Mouse (Mus musculus) retina, postnatal 1 day (tissue): ENCODE measurements at regions not wholly inside any gene's neighbourhood (a gene's known extent, or its start where the extent isn't known, plus 50 kb on each side); places are given as distances from the start of the nearest gene placed in this dataset.

Source experiments
- DNase-seq: peaks from one replicate; pipeline ENCODE4 v3.0.0-alpha.2; 2012

GRCm38 (mm10) chr6:31066861-31067260 is 108.0 kb upstream of the Klf14 start:
- DNase-seq: no peak

DNA sequence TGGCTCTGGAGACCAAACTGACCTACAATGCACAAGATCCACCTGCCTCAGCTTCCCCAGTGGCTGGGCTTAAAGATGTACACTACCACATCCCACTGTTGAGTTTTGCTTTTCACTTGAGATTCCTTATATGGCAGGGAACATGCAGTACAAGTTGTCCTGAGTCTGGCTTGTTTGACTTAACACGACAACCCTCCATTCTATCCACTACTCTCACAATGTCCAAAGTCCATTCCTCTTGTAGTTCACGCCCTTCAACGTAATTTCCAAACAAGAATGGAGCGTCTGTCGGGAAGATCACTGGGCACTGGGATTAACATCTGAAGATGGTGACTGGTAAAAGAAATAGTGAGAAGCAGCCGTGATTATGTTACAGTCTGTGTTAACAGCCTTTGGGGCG is 108.6 kb upstream of the Klf14 start:
- no peak for DNase-seq

DNA sequence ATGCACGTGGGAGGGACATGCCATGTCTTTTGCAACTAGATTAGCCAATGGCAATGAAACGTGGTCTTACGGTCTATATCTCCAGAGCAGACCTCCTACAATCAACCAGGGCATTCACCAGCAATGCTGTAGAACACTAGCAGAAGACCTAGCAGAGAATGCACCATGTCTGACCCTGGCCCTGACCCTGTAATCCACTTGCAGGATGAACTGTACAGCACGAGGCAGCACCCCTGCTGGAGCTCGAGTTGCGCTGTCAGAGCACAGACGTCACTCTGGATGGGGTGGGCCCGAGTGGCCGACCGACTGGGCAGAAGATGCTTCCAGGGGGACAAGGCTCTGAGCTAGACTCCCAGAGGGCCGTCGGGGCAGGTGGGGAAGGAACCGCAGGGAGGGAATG is 110.4 kb upstream of the Klf14 start:
- DNase-seq: no peak

- no peak for DNase-seq
Observed at GRCm38 (mm10) chr6:31070537-31070936, 111.7 kb upstream of the Klf14 start.

DNA sequence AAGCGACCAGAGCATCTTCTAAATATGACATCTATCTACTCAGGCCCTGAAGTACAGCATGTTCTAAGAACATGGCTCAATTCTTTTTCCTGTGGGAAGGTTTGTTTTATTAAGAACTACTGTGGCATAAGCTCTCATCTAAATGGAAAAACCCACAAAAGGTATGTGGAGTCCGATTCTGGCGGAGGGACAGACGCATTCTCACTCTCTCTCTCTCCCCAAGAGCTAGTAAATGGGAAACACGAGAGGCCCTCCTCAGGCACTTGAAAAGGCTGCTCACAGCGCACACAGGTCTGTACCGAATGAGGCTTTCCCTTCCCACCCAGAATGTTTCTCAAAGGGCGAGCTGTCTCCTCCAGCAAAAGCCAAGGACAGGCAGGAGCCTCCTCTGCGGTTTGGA is 112.1 kb upstream of the Klf14 start:
- DNase-seq: no peak

GRCm38 (mm10) chr6:31072072-31072471 is 113.2 kb upstream of the Klf14 start:
- DNase-seq: no peak

DNA sequence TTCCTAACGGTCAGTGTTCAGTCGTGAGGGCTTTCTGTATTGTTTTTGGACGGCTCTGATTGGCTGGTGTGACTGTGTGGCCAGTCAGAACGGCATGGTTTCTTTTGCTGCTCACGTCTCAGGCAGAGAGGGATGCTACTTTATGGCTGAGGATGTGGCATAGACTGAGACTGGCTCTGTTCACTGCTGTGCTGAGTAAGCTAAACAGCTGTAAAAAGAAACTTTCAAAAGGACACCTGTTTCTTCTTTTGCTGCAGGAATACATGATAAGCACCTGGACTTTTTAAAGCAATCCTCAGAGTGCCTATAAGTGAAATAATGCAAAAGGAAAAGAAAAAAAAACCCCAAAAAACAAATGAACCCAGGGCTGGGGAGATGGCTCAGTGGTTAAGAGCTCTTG is 113.7 kb upstream of the Klf14 start:
- DNase-seq: no peak

DNA sequence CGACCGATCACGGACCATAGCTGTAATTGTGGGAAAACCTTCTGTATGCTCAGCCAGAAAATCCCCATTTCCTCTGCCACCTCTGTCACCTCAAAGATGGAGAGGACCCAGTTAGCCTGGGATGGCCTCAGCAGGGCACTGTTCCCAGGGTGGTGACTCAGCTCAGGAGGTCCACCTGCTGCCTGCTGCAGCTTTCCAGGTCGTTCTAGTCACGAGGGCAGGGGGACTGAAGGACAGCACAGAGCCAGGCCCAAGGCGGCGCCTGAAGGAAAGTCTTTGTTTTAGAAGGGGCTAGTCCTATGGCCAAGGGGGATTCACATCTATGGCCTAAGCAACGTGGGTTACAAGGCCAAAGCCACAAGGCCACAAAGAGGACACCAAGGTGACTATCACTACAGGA is 114.5 kb upstream of the Klf14 start:
- DNase-seq: no peak

- no peak for DNase-seq
Observed at GRCm38 (mm10) chr6:31074394-31074793, 115.5 kb upstream of the Klf14 start.

DNA sequence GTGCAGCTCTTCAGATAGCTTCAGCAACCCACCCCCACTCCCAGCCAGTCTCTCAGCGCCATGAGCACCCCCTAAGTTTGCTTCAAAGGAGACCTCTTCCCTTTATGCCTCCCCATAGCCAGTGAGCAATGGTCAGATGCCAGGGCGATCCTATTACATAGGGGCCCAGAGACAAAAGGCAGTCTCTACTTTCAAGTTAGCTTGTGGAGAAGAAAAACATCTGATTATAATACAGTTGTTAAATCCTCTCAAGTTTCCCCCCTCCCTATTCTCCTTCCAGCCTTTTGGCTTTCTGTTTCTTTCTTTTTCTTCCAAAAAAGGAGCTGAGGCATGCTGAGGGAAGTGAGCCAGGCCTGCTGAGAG is 116.3 kb upstream of the Klf14 start:
- DNase-seq: no peak

- DNase-seq: peak; percentile 84
Observed at GRCm38 (mm10) chr6:31075572-31076477, 116.9 kb upstream of the Klf14 start.

- DNase-seq: no peak
Observed at GRCm38 (mm10) chr6:31076478-31076834, 117.6 kb upstream of the Klf14 start.

DNA sequence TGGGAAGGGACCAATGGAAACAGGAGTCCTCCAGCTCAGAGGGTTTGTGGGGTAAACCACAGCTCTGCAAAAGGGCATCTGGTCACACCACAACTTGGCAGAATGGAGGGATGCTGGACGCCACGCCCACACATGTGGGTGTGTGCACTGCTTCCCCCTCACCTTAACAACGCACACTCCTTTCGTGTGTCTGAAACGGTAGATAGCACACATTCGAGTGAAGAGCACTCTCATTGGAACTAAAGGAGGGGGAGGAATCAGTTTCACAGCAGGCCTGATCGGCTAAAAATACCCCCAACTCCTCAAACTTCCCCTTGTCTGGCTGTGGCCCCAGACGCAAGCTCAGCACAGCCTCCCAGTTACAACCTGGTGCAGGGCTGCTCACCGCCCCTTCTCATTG is 118.3 kb upstream of the Klf14 start:
- DNase-seq: no peak

GRCm38 (mm10) chr6:31077779-31078178 is 118.9 kb upstream of the Klf14 start:
- no peak for DNase-seq

DNA sequence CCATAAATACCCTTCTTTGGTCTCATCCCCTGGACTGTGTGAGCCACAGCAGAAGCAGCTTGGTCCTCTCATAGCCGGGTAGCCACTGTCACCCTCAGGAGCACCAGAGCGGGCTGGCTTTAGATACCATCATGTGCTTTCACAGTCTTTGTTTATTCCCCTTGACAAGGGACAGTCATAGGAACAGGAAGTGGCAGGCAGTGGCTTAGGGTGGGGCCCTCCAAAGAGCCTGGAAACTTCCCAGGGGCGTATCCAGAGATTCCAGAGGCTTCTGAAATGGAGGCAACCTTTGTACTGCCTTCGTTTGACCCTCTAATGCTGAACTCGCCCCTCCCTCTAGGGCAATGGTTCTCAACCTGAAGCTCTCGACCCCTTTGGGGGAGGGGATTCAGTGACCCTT is 119.5 kb upstream of the Klf14 start:
- DNase-seq: no peak

DNA sequence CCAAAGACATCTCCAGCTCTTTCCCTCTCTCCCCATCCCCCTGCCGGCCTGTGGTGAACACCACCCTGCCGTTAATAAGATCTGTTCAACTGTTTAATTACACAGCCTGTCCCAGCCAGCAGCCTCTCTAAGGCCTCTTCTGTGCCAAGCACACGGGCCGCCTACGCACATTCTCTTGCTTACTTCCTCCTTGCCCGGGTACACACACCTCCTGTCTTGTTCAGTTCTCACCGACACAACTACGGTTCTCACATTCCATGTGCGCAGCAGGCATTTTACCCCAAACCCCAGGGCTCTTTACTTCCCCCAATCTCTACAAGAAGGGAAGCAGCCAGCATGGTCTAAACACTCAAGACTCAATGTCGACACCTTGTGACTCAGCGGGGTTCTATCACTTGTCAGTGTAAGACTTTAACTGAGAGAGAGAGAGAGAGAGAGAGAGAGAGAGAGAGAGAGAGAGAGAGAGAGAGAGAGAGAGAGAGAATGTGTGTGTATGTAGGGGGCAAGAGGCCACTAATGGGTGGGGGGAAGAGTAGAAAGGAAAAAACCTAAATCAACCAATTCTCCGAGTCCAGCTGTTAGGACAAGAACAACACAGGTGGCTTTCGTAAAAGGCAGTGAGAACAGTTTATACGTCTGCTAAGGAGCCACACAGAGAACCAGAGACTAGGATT is 120.8 kb upstream of the Klf14 start:
- no peak for DNase-seq

- no peak for DNase-seq
Observed at GRCm38 (mm10) chr6:31080279-31080678, 121.4 kb upstream of the Klf14 start.

DNA sequence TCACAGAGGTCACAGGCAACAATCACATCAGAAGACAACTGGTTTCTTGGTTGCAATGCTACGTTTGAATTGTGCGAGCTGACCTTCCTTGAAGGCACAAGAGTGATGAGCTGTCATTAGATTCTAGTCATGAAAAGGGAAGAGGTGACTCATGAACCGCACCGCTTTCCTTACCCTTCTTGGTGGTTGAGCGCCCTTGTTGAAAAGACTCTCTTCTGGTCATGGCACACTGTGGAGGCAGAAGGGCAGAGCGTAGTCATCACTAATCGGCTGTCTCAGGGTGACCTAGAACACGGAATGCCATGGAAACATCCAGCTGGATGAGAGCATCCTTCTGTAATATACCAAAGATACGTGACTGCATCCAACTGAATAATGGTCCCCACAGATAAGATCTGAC is 121.8 kb upstream of the Klf14 start:
- DNase-seq: no peak

GRCm38 (mm10) chr6:31081238-31081637 is 122.4 kb upstream of the Klf14 start:
- DNase-seq: no peak

DNA sequence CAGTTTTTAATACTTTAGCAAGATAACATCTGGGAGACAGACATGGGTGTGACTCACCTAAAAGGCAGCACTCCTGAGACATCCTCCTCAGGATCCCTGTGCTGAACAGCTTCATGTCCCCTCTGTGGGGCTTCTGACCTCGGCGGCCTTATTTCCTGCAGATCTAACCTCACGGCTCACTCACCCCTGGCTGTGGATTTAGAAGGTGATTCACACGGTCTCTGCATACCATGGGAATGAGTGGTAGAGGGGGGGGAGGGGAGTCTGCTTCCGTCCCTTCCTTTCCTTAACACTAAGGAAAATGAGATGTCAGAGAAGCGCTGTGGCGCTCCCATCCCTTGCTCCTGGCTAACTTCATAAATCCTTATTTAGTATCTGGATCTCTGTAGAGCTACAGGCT is 123.1 kb upstream of the Klf14 start:
- DNase-seq: no peak

- DNase-seq: no peak
Observed at GRCm38 (mm10) chr6:31082613-31083470, 124.0 kb upstream of the Klf14 start.

DNA sequence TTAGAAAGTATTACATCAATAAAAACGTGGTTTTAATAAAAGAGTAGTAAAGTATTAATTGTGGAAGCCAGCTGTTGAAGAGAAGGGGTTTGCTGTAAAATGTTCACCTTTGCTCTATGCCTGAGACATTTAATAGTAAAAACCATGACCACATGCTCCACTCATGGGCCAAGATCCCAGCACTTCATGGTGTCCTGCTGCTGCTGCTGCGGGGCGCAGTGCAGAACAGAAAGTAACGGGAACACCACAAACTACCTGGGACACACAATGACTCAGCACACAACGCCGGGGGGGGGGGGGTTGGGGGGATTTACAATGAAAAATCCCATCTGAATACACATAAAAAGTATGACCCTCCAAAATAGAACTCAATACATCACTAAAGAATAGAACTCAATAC is 124.8 kb upstream of the Klf14 start:
- DNase-seq: no peak

DNA sequence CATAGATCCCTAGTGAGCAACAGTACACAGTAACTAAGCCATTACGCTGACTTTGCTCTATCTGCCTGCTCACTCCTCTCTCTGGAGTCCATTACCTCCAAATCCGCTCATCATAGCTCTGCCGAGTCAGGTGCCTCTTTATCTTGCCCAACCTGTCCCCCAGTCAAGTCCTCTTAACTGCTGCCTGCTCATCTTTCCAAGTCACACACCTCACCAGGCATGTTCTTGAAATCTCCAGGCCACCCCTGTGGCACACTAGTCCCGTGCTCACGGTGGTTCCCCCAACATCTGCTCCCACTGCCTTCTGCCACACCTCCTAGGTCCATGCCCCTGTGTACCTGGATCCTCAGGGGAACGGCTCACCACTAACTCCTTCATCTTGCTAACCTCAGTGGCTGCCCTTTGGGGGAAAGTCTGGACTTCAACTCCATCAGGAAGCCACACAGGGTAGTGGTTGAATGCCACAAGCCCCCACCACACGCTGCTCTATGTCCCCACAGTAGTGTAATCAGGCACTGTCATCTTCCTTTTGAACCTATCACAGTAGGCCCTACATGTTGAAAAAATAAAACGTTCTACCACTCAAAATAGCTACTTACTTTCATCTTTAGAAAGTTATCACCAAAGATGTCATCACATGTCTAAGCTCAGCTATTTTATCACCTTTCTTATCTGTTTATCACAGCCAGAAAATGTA is 126.3 kb upstream of the Klf14 start:
- no peak for DNase-seq
